Mouse (Mus musculus) small intestine, adult 2 months (tissue): ENCODE data around the gene Gpn3. TPM values are rescaled to one million over a fixed set of nuclear protein-coding genes. Genes with fewer than 3 reads are reported as not detected.

ENCODE experiments used
- H3K27ac ChIP-seq: fragments of 200-500 bp; 2 replicates; pipeline ENCODE4 v1.5.1; 2012; ENCODE audit warnings: low read depth, low read length, control low read depth, inconsistent platforms; ENCODE audit not compliant: insufficient read depth
- H3K27me3 ChIP-seq: fragments of 200-500 bp; 2 replicates; pipeline ENCODE4 v1.6.1; 2012; ENCODE audit warnings: mild to moderate bottlenecking, moderate library complexity, low read length, inconsistent platforms; ENCODE audit not compliant: control insufficient read depth, insufficient read depth
- H3K36me3 ChIP-seq: fragments of 200-500 bp; 2 replicates; pipeline ENCODE4 v1.6.1; 2012; ENCODE audit warnings: mild to moderate bottlenecking, low read length, control low read depth, inconsistent platforms; ENCODE audit not compliant: control insufficient read depth, insufficient read depth
- H3K4me1 ChIP-seq: fragments of 200-500 bp; 2 replicates; pipeline ENCODE4 v1.6.1; 2012; ENCODE audit warnings: low read length, inconsistent platforms, mixed read lengths; ENCODE audit not compliant: control insufficient read depth, insufficient read depth, insufficient read length
- H3K4me3 ChIP-seq: fragments of 200-500 bp; 2 replicates; pipeline ENCODE4 v1.5.1; 2012; ENCODE audit warnings: low read depth, mild to moderate bottlenecking, control low read depth, inconsistent platforms, low read length, moderate library complexity
- CTCF ChIP-seq: fragments of 200-500 bp; IDR thresholded peaks from 2 replicates; pipeline ENCODE4 v1.5.1; 2012; ENCODE audit warnings: low read depth, mild to moderate bottlenecking, control low read depth, inconsistent platforms, low read length, moderate library complexity, mixed read lengths; ENCODE audit not compliant: insufficient replicate concordance, insufficient read length; ENCODE audit errors: extremely low read depth
- POLR2A ChIP-seq: fragments of 200-500 bp; IDR thresholded peaks from 2 replicates; pipeline ENCODE4 v1.6.1; 2012; ENCODE audit warnings: low read depth, mild to moderate bottlenecking, control low read depth, inconsistent platforms, low read length, moderate library complexity
- WGBS: fragments of 180-500 bp; shearing (Covaris S2); methylation state at CpG from one replicate; pipeline ENCODE4 v1.1.7; 2018; 5-methylcytosine and 5-hydroxymethylcytosine counted together
- polyA plus RNA-seq: library from polyadenylated mRNA; depleted of rRNA; stranded (reverse); fragments of >200 nt; gene quantifications from 2 replicates; pipeline ENCODE4 v1.2.3, GENCODE M21; 2012; rRNA removed

Gene Gpn3
- 22.4 and 32.6 TPM in 2 replicates for polyA plus RNA-seq

GRCm38 (mm10) chr5:122371591-122372191 is at the start of gene Gpn3:
Gpn3 (plus strand) TSS chr5:122371876.
- Histone ChIP-seq H3K4me1 (peaks cover 2% of the 10 kb centered on the region; the same call in 1 of the 2 replicates), H3K36me3 (peaks cover 4% of the 10 kb centered on the region; the same call in 1 of the 2 replicates), H3K27me3 (no peaks in the 10 kb centered on the region), H3K4me3 (peak within 1 kb of the TSS; percentile 71), H3K27ac (peak within 1 kb of the TSS; percentile 62)
- whole genome bisulfite sequencing, result 3% methylated on average over 35 of the region's 46 CpGs
- TF ChIP-seq CTCF, result no peak
- TF ChIP-seq POLR2A, result no peak

- no peak for TF ChIP-seq POLR2A
- TF ChIP-seq CTCF, result no peak
- no peaks in the 10 kb centered on the region for H3K27me3 ChIP-seq
- 90% methylated on average over 8 of the region's 8 CpGs for WGBS
- no peaks in the 10 kb centered on the region for H3K4me1 ChIP-seq
- no peak overlapping the region for H3K4me3 ChIP-seq
- peaks cover 46% of the 10 kb centered on the region for H3K36me3 ChIP-seq
- no peak overlapping the region for H3K27ac ChIP-seq
These were observed 48.2 kb upstream of the Gpn3 start for GRCm38 (mm10) chr5:122323523-122323922.

- no peak overlapping the region for H3K27ac ChIP-seq
- WGBS, result 84% methylated on average over 23 of the region's 23 CpGs
- TF ChIP-seq CTCF, result no peak
- TF ChIP-seq POLR2A, result no peak
- no peaks in the 10 kb centered on the region for H3K27me3 ChIP-seq
- H3K4me3 ChIP-seq, result no peak overlapping the region
- H3K4me1 ChIP-seq, result no peaks in the 10 kb centered on the region
- peaks cover 42% of the 10 kb centered on the region for H3K36me3 ChIP-seq
These were observed 46.9 kb upstream of the Gpn3 start for GRCm38 (mm10) chr5:122324608-122325431.

GRCm38 (mm10) chr5:122325477-122325876 is 46.2 kb upstream of the Gpn3 start:
- H3K27ac ChIP-seq, result no peak overlapping the region
- TF ChIP-seq CTCF, result no peak
- no peak for TF ChIP-seq POLR2A
- peaks cover 37% of the 10 kb centered on the region for H3K36me3 ChIP-seq
- 90% methylated on average over 8 of the region's 8 CpGs for WGBS
- H3K4me3 ChIP-seq, result no peak overlapping the region
- H3K27me3 ChIP-seq, result no peaks in the 10 kb centered on the region
- H3K4me1 ChIP-seq, result no peaks in the 10 kb centered on the region

- no peak overlapping the region for H3K27ac ChIP-seq
- peaks cover 24% of the 10 kb centered on the region for H3K36me3 ChIP-seq
- H3K27me3 ChIP-seq, result no peaks in the 10 kb centered on the region
- WGBS, result 89% methylated on average over 3 of the region's 3 CpGs
- H3K4me1 ChIP-seq, result no peaks in the 10 kb centered on the region
- H3K4me3 ChIP-seq, result no peak overlapping the region
- TF ChIP-seq POLR2A (no peak), CTCF (no peak)
These were observed 44.4 kb upstream of the Gpn3 start for GRCm38 (mm10) chr5:122327283-122327682.

- 69% methylated on average over 4 of the region's 4 CpGs for WGBS
- no peak overlapping the region for H3K4me3 ChIP-seq
- no peak overlapping the region for H3K27ac ChIP-seq
- H3K4me1 ChIP-seq, result peaks cover 4% of the 10 kb centered on the region; the same call in 1 of the 2 replicates
- TF ChIP-seq CTCF, result no peak
- peaks cover 8% of the 10 kb centered on the region for H3K36me3 ChIP-seq
- no peaks in the 10 kb centered on the region for H3K27me3 ChIP-seq
These were observed 41.4 kb upstream of the Gpn3 start for GRCm38 (mm10) chr5:122330269-122330668.

GRCm38 (mm10) chr5:122334682-122335081 is 37.0 kb upstream of the Gpn3 start:
- TF ChIP-seq POLR2A (no peak), CTCF (no peak)
- no peak overlapping the region for H3K4me3 ChIP-seq
- H3K27me3 ChIP-seq, result no peaks in the 10 kb centered on the region
- H3K4me1 ChIP-seq, result peaks cover 4% of the 10 kb centered on the region; the same call in 1 of the 2 replicates
- no peaks in the 10 kb centered on the region for H3K36me3 ChIP-seq
- WGBS, result 25% methylated on average over 3 of the region's 3 CpGs
- H3K27ac ChIP-seq, result no peak overlapping the region
